Mouse (Mus musculus) urinary bladder, postnatal 4 days (tissue): ENCODE results near the gene Plekhg4.
A peak's percentile ranks its signal among the peaks of the same experiment; 100 is the strongest.

Source experiments
- DNase-seq, 2 experiments: peaks; one replicate each; pipeline ENCODE4 v3.0.0; 2021 to 2022; ENCODE audit warnings: low spot score in 2 of 2

The Plekhg4 gene

GRCm38 (mm10) chr8:105349096-105349771, 23.8 kb upstream of the Plekhg4 start:
- peak in 1 of 2 experiments; percentile 58 for DNase-seq

DNA sequence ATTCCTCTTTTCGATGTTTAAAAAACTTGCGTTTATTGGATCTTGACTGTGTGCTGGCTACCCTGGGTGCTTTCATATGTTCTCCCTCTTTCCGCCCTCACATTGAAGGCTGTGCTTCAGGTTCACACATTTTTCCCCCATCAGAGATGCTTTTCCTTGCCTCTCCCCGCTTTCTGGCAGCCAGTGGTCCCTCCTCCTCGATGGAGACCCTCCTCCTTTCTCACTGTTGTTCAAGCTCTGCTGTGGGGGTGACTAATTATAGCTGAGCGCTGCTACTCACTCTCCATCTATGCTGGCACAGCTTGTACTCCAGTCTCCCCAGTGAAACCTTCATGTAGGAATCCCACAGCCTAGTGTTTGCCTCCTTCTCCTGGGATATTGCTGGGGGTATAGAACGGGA, 22.9 kb upstream of the Plekhg4 start:
- no peak for DNase-seq

DNA sequence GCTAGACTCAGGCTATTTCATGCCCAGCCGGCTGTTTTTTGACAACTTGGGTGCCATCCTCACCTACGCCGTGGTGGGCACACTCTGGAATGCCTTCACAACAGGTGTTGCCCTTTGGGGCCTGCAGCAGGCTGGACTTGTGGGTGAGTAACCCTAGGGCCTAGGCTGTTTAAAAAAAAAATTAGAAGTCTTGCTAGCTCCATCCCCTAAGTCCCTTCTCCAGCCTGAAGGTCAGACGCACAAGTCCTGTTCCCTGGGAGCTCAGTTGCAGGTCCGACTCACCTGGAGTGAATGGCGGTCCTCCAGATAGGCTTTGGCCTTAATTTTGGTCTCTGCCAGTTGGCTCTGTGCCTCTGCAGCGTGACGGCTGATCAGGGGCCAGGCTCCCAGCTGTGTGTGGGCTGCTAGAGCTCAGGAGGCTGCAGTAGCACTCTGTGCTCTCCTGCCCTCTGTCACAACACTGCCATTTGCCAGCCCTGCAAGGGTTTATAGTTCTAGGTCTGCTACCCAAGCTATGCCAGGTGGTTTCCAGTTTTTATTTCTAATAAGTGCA, 19.4 kb upstream of the Plekhg4 start:
- DNase-seq = no peak

DNA sequence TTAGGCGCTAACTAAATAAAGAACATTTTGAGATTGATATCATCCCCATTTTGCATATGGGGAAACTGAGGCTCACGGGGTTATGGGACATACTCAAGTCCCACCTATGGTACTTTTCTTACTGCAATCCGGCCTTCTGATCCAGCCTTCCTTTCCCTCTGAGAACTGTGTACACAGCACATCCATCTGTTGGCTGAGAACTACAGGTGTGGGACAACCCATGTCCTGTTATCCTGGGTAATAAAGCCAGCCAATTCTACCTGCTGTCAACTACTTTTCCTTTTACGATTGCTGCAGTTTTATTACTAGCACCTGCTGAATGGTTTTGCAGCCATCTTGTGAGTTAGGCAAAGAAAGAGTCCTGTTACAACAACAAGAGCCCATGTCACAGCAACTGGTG, 18.5 kb upstream of the Plekhg4 start:
- no peak for DNase-seq

DNA sequence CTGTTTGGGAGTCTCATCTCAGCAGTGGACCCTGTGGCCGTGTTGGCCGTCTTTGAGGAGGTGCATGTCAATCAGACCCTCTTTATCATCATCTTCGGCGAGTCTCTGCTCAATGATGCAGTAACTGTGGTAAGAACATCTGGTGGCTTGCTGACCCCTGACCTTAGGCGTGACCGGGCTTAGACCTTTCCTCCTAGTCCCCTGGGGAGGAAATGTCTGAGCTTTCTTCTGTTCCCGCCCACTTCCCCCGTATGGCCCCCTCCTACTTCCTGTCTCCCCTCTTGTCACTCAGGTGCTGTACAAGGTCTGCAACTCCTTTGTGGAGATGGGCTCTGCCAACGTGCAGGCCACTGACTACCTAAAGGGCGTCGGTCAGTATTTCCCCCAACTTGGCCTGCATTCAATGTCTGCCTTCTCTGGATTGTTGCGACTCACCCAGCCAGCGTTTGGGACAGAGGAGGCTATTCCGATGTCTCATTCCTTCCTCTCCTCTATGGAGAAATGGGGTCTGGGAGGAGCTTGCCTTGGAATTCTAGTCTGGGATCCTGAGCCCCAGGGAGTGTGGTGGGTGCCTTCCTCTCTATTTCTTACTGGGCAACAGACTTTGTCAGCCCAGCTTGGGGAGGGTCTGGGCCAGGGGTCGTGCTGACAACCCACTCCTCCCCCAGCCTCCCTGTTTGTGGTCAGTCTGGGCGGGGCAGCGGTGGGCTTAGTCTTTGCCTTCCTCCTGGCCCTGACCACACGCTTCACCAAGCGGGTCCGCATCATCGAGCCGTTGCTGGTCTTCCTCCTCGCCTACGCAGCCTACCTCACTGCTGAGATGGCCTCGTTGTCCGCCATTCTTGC, 17.7 kb upstream of the Plekhg4 start:
- no peak for DNase-seq

DNA sequence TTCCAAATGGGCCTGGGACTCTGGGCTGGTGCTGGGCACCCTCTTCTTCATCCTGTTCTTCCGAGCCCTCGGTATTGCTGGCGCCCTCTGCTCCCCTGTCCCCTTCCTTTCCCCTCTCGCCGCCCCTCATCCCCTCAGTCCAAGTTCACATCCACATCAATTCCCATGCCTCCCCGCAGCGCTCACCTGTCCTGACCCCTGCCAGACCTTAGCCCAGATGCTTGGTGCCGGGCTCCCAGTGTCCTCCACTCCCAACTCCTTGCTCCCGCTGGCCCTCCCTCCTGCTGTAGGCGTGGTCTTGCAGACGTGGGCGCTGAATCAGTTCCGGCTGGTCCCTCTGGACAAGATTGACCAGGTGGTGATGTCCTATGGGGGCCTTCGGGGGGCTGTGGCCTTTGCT, 16.4 kb upstream of the Plekhg4 start:
- DNase-seq = no peak

- DNase-seq = no peak
These were observed 13.9 kb upstream of the Plekhg4 start for GRCm38 (mm10) chr8:105359208-105359607.

GRCm38 (mm10) chr8:105359646-105360045, 13.4 kb upstream of the Plekhg4 start:
- no peak for DNase-seq

DNA sequence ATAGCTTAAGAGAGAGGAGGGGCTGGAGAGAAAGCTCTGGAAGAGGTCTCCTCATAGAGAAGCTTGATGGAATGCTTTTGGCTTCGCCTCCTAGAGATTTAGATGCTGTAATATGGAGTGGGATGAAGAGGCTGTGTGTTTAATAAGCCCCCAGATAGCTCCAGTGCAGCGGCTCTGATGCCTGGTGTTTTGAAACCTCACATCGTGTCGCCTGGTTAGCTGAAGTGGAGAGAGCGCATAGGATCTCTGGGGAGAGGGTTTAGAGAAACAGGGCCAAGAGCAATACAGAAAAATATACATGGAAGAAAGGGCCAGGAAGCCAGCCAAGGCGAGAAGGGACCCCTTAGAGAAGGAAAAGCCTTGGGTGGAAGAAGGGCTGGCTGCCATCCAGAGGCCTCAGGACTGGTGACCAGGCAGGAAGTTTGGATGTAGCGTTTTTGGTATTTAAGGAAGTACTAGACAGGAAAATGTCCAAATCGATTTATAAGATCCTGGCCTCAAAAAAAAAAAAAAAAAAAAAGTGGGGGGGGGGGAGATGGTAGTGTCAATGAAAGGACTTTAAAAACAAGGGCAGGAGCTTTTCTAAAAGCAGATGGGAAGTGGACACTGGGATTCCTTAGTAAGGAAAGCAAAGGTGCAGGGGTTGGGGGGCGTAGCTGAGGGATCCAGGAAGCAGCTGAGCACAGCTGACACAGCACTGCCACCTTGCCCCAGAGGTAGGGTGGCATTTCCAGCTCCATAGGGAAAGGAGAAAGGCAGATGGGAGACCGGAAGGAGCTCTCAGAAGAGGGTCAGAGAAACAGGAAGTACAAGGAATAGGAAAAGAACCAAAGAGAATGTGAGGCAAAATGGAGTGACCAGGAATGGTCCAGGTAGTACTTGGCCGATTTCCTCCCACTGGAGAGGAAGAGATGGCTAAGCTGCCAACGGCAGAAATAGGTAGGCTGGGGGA, 11.0 kb upstream of the Plekhg4 start:
- DNase-seq = no peak

- DNase-seq = no peak
These were observed 6.0 kb upstream of the Plekhg4 start for GRCm38 (mm10) chr8:105367107-105367506.

- DNase-seq = no peak
These were observed 601 bp upstream of the Plekhg4 start for GRCm38 (mm10) chr8:105372473-105372872.

DNA sequence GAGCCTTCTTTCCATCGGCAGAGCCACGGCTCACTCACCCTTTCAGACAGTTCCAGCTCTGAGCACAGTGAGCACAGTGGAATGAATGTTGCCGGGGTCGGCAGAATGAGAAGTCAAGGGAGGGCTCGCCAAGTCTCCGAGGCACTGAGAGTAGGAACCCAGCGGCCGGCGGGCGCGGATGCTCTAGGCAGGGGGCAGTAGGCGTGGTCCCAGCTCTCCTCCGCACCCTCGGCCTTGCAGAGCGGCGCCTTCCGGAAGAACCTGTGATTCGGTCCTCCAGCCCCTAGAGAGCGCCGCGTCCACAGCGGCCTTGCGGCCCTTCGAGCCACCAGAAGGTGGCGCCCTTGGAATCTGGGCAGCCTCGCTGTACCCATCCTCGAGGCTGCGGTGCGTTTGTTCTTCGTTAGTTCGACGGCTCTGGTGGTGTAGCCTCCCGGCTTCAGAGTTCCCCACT, 1.5 kb downstream of the Plekhg4 start:
- DNase-seq = no peak

DNA sequence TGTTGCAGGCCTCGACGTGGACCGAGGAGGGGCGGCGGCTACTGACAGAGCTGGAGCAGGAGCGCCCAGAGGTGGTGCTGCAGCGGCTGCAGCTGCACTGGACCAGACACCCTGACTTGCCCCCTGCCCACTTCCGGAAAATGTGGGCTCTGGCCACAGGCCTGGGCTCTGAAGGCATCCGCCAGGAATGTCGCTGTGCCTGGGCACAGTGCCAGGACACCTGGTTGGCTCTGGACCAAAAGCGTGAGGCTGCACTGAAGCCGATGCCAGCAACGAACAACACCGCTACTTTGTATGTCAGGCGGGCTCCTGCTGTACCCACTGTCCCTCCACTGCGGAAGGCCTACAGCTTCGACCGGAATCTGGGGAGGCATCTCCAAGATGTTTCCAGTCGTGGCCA, 5.6 kb downstream of the Plekhg4 start:
- DNase-seq = peak; percentile 53 to 77

- DNase-seq = no peak
These were observed 7.2 kb downstream of the Plekhg4 start for GRCm38 (mm10) chr8:105380308-105380707.

GRCm38 (mm10) chr8:105384070-105384469, 11.0 kb downstream of the Plekhg4 start:
- no peak for DNase-seq

DNA sequence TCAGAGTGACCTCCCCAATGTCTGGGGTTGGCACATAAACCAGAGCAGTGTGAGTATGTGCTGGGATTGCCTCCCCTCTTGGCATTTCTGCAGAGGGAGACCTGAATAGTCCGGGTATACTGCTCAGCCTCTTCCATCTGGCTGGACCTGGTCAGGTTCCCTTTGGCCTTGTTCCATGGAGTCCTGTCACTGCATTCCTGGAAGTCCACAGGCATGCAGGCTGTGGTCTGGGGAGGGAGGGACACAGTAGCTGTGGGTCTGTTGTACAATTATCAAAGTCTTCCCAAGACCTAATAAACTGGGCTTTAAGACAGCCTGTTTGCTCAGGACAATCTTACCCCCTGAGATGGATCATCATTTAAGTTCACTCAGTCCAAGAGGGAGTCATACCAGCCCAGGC, 14.1 kb downstream of the Plekhg4 start:
- DNase-seq = no peak

DNA sequence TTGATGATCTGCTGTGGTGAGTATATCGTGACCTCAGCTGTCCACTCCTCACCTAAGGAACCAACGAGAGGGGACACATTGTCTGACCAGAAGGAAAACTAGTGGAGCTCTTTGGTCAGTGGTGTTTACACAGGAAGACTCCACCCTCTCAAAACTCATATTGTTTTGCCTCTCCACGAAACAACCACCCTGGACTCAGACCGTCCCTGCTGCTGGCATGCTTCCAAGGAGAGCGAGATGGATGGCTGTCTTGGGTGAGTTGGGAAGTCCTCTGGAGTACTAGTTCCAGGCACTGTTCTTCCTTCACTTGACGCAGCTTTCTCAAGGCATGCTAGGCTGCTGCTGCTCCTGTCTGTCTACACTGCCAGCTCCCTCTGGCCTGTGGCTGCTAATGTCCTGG, 16.0 kb downstream of the Plekhg4 start:
- no peak for DNase-seq

DNA sequence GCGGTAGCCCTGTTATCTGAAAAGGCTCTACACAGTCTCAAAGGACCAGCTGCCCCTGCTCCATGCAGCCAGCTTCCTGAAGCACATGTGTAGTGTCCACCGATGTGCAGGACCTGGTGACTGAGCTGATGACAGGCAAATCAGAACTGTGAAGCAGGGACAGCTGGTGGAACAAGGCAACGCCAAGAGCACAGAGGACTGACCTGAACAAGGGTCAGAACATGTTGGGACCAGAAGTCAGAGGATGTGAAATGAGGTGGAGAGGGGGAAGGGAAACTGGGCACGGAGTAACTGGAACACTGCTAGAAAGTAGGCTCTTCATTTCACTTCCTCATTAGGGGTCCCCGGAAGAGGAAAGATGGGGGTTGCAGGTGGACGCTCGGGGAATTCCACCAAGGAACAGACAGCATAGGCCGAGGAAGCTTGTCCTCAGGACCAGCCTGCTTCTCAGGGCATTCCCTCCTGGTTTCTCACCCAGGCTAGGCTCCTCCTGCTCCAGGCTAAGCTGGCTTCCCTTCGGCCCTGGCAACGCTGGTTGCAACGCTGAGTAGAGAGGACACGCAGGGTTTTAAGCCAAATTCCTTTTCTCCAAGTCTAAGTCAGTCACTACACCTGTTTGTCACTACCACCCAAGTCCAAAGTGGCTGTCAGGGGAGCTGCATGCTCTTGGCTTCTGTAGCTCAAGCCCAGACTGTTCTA, 20.2 kb downstream of the Plekhg4 start:
- DNase-seq = no peak

DNA sequence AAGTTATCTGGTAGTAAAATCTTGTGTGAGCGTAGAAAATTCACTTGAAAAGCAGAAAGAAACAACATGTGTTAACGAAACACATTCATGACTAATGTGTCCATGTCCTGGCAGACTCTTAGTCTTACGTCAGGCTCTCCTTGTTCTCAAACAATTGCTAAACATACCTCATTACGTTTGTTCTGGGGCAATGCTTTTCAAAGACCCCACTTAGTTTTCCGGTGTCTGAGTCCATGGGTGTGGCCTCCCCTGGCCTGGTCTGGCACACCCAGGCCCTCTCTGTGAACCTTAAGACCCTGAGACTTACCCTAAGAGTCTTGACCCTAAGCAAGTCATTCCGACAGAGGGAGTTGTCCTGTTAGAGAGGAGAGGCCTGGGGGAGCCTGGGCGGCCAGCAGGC, 20.8 kb downstream of the Plekhg4 start:
- no peak for DNase-seq

DNA sequence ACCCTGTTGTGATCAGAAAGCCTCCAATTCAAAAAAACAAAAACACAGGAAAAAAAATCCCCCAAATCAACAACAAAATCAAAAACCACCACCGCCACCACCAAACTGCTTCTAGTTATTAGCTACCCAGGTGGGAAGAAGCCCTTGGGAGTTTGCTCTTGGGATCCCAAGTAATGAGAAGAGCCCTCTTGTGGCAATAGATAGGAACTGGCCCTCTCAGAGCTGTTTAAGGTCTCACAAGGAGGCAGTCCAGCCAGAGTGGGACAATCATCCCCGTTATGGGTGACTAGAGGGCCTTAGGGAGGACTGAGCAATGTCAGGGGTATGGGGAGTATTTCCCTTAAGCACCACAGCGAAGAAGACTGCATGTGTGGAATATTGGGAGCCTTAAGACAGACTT, 24.7 kb downstream of the Plekhg4 start:
- no peak for DNase-seq

DNA sequence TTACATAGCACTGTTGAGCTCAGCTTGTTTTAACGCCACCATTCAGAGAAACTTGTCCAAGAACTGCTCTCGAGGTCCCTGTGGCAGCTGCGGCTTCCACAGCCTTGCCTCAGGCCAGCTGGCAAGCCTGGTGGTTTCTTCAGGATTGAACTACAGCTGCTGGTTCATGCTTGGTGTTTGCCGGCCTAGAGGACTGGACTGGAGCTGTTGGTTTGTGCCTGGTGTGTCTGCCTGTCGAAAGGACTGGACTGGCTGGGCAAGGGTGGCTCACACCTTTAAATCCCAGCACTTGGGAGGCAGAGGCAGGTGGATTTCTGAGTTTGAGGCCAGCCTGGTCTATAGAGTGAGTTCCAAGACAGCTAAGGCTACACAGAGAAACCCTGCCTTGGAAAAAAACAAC, 26.9 kb downstream of the Plekhg4 start:
- no peak for DNase-seq
